Mouse (Mus musculus) cortical plate, adult 2 months (tissue): ENCODE measurements around the gene Smim1.

ENCODE experiments used
- CTCF ChIP-seq: fragments of 200-500 bp; IDR thresholded peaks from 2 replicates; pipeline ENCODE4 v1.5.1; 2011; ENCODE audit warnings: mild to moderate bottlenecking, control low read depth, low read length; ENCODE audit not compliant: insufficient read depth; ENCODE audit errors: extremely low read depth
- POLR2A ChIP-seq: fragments of 200-500 bp; IDR thresholded peaks from 2 replicates; pipeline ENCODE4 v1.6.1; 2011; ENCODE audit warnings: mild to moderate bottlenecking, low read length, control low read depth; ENCODE audit not compliant: insufficient read depth; ENCODE audit errors: extremely low read depth

- TF ChIP-seq CTCF = no peak
- TF ChIP-seq POLR2A = no peak
Observed at GRCm38 (mm10) chr4:153975292-153975662, 50.8 kb downstream of the Smim1 start.
